Mouse (Mus musculus): ENCODE measurements at regions not wholly inside any gene's neighbourhood (a gene's known extent, or its start where the extent isn't known, plus 50 kb on each side); places are given as distances from the start of the nearest gene placed in this dataset.
A peak's percentile ranks its signal among the peaks of the same experiment; 100 is the strongest.

GRCm38 (mm10) chr2:174867397-174867796 is 107.0 kb downstream of the Edn3 start:
- Histone ChIP-seq H3K4me3 (no peak overlapping the region), H3K27me3 (no peaks in the 10 kb centered on the region), H3K9me3 (no peaks in the 10 kb centered on the region), H3K4me1 (peaks cover 10% of the 10 kb centered on the region), H3K9ac (no peak overlapping the region), H3K36me3 (no peaks in the 10 kb centered on the region), H3K4me2 (no peak overlapping the region), H3K27ac (no peak overlapping the region)
- 43% methylated on average over 5 of the region's 5 CpGs for WGBS
- no peak for ATAC-seq (ENCODE audit: borderline replicate concordance, extremely low read depth, low FRiP score, low TSS enrichment)

DNA sequence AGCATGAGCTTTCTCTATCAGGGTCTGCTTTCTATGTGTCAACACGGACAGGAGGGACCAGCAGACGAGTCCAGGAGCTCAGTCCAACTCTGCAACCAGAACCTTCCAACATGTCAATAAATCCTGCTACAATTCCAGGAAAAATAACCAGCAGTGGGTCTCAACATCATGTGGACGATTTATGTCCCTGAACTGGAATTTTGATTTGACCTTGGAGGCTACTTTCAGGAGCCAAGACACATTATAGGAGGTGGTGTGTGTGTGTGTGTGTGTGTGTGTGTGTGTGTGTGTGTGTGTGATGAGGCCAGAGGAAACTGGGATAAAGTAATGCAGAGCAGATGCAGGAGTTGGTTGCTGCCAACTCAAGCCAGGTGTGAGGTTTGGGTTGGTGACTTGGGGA is 107.8 kb downstream of the Edn3 start:
- H3K36me3 ChIP-seq: no peaks in the 10 kb centered on the region
- peaks cover 10% of the 10 kb centered on the region for H3K4me1 ChIP-seq
- H3K27me3 ChIP-seq: no peaks in the 10 kb centered on the region
- H3K9me3 ChIP-seq: no peaks in the 10 kb centered on the region
- H3K4me3 ChIP-seq: no peak overlapping the region
- H3K27ac ChIP-seq: 0 out of 2 replicates have a peak overlapping the region, but pooled peaks have one; percentile 10
- no peak for ATAC-seq (ENCODE audit: borderline replicate concordance, extremely low read depth, low FRiP score, low TSS enrichment)
- WGBS: 43% methylated on average over 3 of the region's 3 CpGs
- no peak overlapping the region for H3K4me2 ChIP-seq
- H3K9ac ChIP-seq: no peak overlapping the region

DNA sequence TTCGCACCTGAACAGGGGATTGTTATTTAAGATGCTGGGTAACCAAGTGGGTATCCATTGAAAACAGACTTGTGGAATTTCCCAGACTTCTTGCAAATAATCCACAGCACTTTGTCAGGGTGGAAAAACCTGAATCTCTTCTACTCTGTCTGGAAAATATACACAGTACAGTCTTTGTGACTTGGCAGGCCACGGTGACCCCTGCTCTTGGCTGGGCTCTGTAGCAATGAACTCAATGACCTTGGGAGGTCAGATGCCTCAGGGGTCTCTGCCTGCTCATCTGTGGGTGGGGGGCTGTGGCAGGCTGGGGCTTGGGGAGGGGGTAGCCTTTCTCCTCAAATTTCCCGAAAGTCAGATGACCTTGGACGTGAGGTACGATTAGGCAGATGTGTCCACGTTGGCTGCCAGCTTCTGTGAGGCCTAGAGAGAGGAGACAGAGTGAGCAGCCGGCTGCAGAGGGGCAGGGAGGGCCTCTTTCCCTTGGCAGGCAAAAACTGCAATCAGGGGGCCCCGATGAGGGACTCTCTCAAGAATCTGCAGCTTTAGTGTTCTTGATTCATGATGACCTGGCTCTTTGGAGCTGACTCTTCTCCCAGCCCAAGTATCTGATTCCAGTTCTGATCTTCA is 108.4 kb downstream of the Edn3 start:
- Histone ChIP-seq H3K36me3 (no peaks in the 10 kb centered on the region), H3K4me2 (no peak overlapping the region), H3K9ac (no peak overlapping the region), H3K4me3 (no peak overlapping the region), H3K4me1 (peaks cover 10% of the 10 kb centered on the region), H3K9me3 (no peaks in the 10 kb centered on the region), H3K27ac (peak overlapping the region; percentile 66; the same call in 1 of the 2 replicates), H3K27me3 (no peaks in the 10 kb centered on the region)
- peak; percentile 63; the same call in 1 of the 2 replicates for ATAC-seq (ENCODE audit: borderline replicate concordance, extremely low read depth, low FRiP score, low TSS enrichment)
- WGBS: 31% methylated on average over 8 of the region's 8 CpGs

- WGBS: 80% methylated on average over 5 of the region's 5 CpGs
- H3K4me1 ChIP-seq: peaks cover 10% of the 10 kb centered on the region
- no peaks in the 10 kb centered on the region for H3K27me3 ChIP-seq
- H3K9ac ChIP-seq: no peak overlapping the region
- H3K4me3 ChIP-seq: no peak overlapping the region
- H3K36me3 ChIP-seq: no peaks in the 10 kb centered on the region
- H3K27ac ChIP-seq: no peak overlapping the region
- no peak for ATAC-seq (ENCODE audit: borderline replicate concordance, extremely low read depth, low FRiP score, low TSS enrichment)
- no peaks in the 10 kb centered on the region for H3K9me3 ChIP-seq
- no peak overlapping the region for H3K4me2 ChIP-seq
Observed at GRCm38 (mm10) chr2:174870284-174870683, 109.9 kb downstream of the Edn3 start.

GRCm38 (mm10) chr2:174871225-174871624 is 110.8 kb downstream of the Edn3 start:
- 63% methylated on average over 10 of the region's 10 CpGs for WGBS
- no peak for ATAC-seq (ENCODE audit: borderline replicate concordance, extremely low read depth, low FRiP score, low TSS enrichment)
- no peak overlapping the region; the same call in 1 of the 2 replicates for H3K27ac ChIP-seq

GRCm38 (mm10) chr2:174871844-174872243 is 111.4 kb downstream of the Edn3 start:
- H3K27ac ChIP-seq: no peak overlapping the region
- no peaks in the 10 kb centered on the region for H3K36me3 ChIP-seq
- 0 out of 2 replicates have a peak, but pooled peaks have one; percentile 5 for ATAC-seq (ENCODE audit: borderline replicate concordance, extremely low read depth, low FRiP score, low TSS enrichment)
- no peaks in the 10 kb centered on the region for H3K9me3 ChIP-seq
- no peaks in the 10 kb centered on the region for H3K27me3 ChIP-seq
- WGBS: 58% methylated on average over 3 of the region's 3 CpGs
- H3K4me3 ChIP-seq: no peak overlapping the region
- no peak overlapping the region for H3K9ac ChIP-seq
- H3K4me1 ChIP-seq: peaks cover 15% of the 10 kb centered on the region
- H3K4me2 ChIP-seq: no peak overlapping the region

More at GRCm38 (mm10) chr2:174871225-174871624, 110.8 kb downstream of the Edn3 start:
- Histone ChIP-seq H3K27me3 (no peaks in the 10 kb centered on the region), H3K9me3 (no peaks in the 10 kb centered on the region), H3K4me2 (no peak overlapping the region), H3K4me1 (peaks cover 13% of the 10 kb centered on the region), H3K4me3 (no peak overlapping the region), H3K36me3 (no peaks in the 10 kb centered on the region), H3K9ac (no peak overlapping the region)

GRCm38 (mm10) chr2:174876886-174877285 is 116.5 kb downstream of the Edn3 start:
- Histone ChIP-seq H3K27me3 (no peaks in the 10 kb centered on the region), H3K4me3 (no peak overlapping the region), H3K36me3 (no peaks in the 10 kb centered on the region), H3K9me3 (no peaks in the 10 kb centered on the region), H3K4me1 (peaks cover 14% of the 10 kb centered on the region; the same call in 1 of the 2 replicates), H3K9ac (no peak overlapping the region), H3K4me2 (no peak overlapping the region), H3K27ac (no peak overlapping the region)
- whole genome bisulfite sequencing: 60% methylated on average over 5 of the region's 5 CpGs
- ATAC-seq (ENCODE audit: borderline replicate concordance, extremely low read depth, low FRiP score, low TSS enrichment): no peak

GRCm38 (mm10) chr2:174878979-174879378 is 118.6 kb downstream of the Edn3 start:
- H3K4me1 ChIP-seq: peaks cover 12% of the 10 kb centered on the region; the same call in 1 of the 2 replicates
- ATAC-seq (ENCODE audit: borderline replicate concordance, extremely low read depth, low FRiP score, low TSS enrichment): no peak
- WGBS: 27% methylated on average over 4 of the region's 4 CpGs

GRCm38 (mm10) chr2:174880659-174881058 is 120.2 kb downstream of the Edn3 start:
- no peaks in the 10 kb centered on the region for H3K27me3 ChIP-seq
- no peak overlapping the region for H3K4me3 ChIP-seq
- no peak overlapping the region for H3K4me2 ChIP-seq
- H3K9me3 ChIP-seq: no peaks in the 10 kb centered on the region
- H3K9ac ChIP-seq: no peak overlapping the region
- peaks cover 12% of the 10 kb centered on the region; the same call in 1 of the 2 replicates for H3K4me1 ChIP-seq
- no peak overlapping the region for H3K27ac ChIP-seq
- no peak for ATAC-seq (ENCODE audit: borderline replicate concordance, extremely low read depth, low FRiP score, low TSS enrichment)
- no peaks in the 10 kb centered on the region for H3K36me3 ChIP-seq
- WGBS: 78% methylated on average over 13 of the region's 13 CpGs

More at GRCm38 (mm10) chr2:174878979-174879378, 118.6 kb downstream of the Edn3 start:
- Histone ChIP-seq H3K4me2 (no peak overlapping the region), H3K9ac (no peak overlapping the region), H3K4me3 (no peak overlapping the region), H3K27ac (no peak overlapping the region), H3K9me3 (no peaks in the 10 kb centered on the region), H3K27me3 (no peaks in the 10 kb centered on the region), H3K36me3 (no peaks in the 10 kb centered on the region)

GRCm38 (mm10) chr2:174884232-174885225 is 124.1 kb downstream of the Edn3 start:
- H3K27ac ChIP-seq: no peak overlapping the region
- no peak overlapping the region for H3K9ac ChIP-seq
- ATAC-seq (ENCODE audit: borderline replicate concordance, extremely low read depth, low FRiP score, low TSS enrichment): no peak
- no peaks in the 10 kb centered on the region for H3K36me3 ChIP-seq
- no peaks in the 10 kb centered on the region for H3K27me3 ChIP-seq
- H3K4me3 ChIP-seq: no peak overlapping the region
- no peaks in the 10 kb centered on the region for H3K9me3 ChIP-seq
- no peak overlapping the region for H3K4me2 ChIP-seq
- H3K4me1 ChIP-seq: no peaks in the 10 kb centered on the region
- WGBS: 57% methylated on average over 19 of the region's 19 CpGs

DNA sequence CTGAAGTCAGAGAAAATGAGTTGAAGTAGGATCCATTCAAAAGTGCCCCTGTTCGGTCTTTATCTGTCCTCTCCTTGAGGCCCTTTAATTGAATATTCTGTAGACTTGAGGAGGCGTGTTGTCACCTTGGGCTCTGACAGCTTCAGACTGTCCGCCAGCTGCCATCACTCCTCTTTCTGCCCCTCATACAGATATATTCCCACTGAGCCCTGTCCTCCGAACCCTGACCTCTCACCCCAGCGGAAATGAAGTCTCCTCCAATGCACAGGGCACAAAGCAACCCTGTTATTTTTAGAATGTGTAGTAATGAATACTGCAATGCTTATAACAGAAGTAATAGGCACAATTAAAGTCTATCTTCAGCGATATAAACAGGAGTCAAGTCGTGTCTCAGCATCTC is 117.4 kb upstream of the Gm14444 start:
- no peak overlapping the region for H3K27ac ChIP-seq
- no peak overlapping the region for H3K4me3 ChIP-seq
- no peaks in the 10 kb centered on the region for H3K4me1 ChIP-seq
- no peak overlapping the region for H3K9ac ChIP-seq
- no peaks in the 10 kb centered on the region for H3K36me3 ChIP-seq
- 52% methylated on average over 7 of the region's 7 CpGs for WGBS
- H3K27me3 ChIP-seq: no peaks in the 10 kb centered on the region
- H3K9me3 ChIP-seq: no peaks in the 10 kb centered on the region
- no peak overlapping the region for H3K4me2 ChIP-seq
- 0 out of 2 replicates have a peak, but pooled peaks have one; percentile 23 for ATAC-seq (ENCODE audit: borderline replicate concordance, extremely low read depth, low FRiP score, low TSS enrichment)

GRCm38 (mm10) chr2:174897424-174897823 is 112.6 kb upstream of the Gm14444 start:
- H3K36me3 ChIP-seq: no peaks in the 10 kb centered on the region
- H3K4me3 ChIP-seq: no peak overlapping the region
- no peak overlapping the region for H3K9ac ChIP-seq
- no peaks in the 10 kb centered on the region for H3K4me1 ChIP-seq
- no peak overlapping the region for H3K27ac ChIP-seq
- no peak overlapping the region for H3K4me2 ChIP-seq
- H3K9me3 ChIP-seq: no peaks in the 10 kb centered on the region
- 32% methylated on average over 8 of the region's 8 CpGs for WGBS
- no peaks in the 10 kb centered on the region for H3K27me3 ChIP-seq
- ATAC-seq (ENCODE audit: borderline replicate concordance, extremely low read depth, low FRiP score, low TSS enrichment): no peak

Data from lung, embryonic 15.5 days (tissue).